Mouse (Mus musculus): Measurements from ENCODE around the gene Myo16. TPM values are rescaled to one million over a fixed set of nuclear protein-coding genes. Genes with fewer than 3 reads are reported as not detected.

Gene Myo16
- total RNA-seq, 2 experiments from 2014 or later, result 30.5 to 38.7 TPM

GRCm38 (mm10) chr8:10575244-10575643 lies 421.5 kb downstream of the Myo16 start:
- no peak for DNase-seq (ENCODE audit: extremely low spot score in 1 of 2, low spot score in 2 of 2)
- Histone ChIP-seq H3K4me3 (no peak overlapping the region), H3K27ac (no peak overlapping the region)
- intact Hi-C loops (cut with DNase I), result no loop called here
- no peak for TF ChIP-seq CTCF (IDR thresholded peaks at IDR 0.05)

GRCm38 (mm10) chr8:10586956-10587744 lies 433.4 kb downstream of the Myo16 start:
- intact Hi-C loops (cut with DNase I), result no loop called here
- TF ChIP-seq CTCF (IDR thresholded peaks at IDR 0.05), result no peak

GRCm38 (mm10) chr8:10589422-10589933 lies 435.8 kb downstream of the Myo16 start:
- no peak for DNase-seq (ENCODE audit: extremely low spot score in 1 of 2, low spot score in 2 of 2)
- Histone ChIP-seq H3K4me3 (no peak overlapping the region), H3K27ac (no peak overlapping the region)
- intact Hi-C loops (cut with DNase I), result no loop called here
- TF ChIP-seq CTCF (IDR thresholded peaks at IDR 0.05), result no peak

More at GRCm38 (mm10) chr8:10586956-10587744, 433.4 kb downstream of the Myo16 start:
- DNase-seq (ENCODE audit: extremely low spot score in 1 of 2, low spot score in 2 of 2), result no peak
- H3K27ac ChIP-seq, result no peak overlapping the region
- no peak overlapping the region for H3K4me3 ChIP-seq

- no peak for TF ChIP-seq CTCF (IDR thresholded peaks at IDR 0.05)
- H3K4me3 ChIP-seq, result no peak overlapping the region
- H3K27ac ChIP-seq, result no peak overlapping the region
- intact Hi-C loops (cut with DNase I), result no loop called here
- DNase-seq (ENCODE audit: extremely low spot score in 1 of 2, low spot score in 2 of 2), result no peak
These were observed 439.2 kb downstream of the Myo16 start for GRCm38 (mm10) chr8:10592917-10593316.

- intact Hi-C loops (cut with DNase I), result no loop called here
- Histone ChIP-seq H3K27ac (no peak overlapping the region), H3K4me3 (no peak overlapping the region)
- no peak for TF ChIP-seq CTCF (IDR thresholded peaks at IDR 0.05)
- DNase-seq (ENCODE audit: extremely low spot score in 1 of 2, low spot score in 2 of 2), result no peak
These were observed 442.6 kb downstream of the Myo16 start for GRCm38 (mm10) chr8:10596353-10596752.

- TF ChIP-seq CTCF (IDR thresholded peaks at IDR 0.05), result no peak
- no peak overlapping the region for H3K4me3 ChIP-seq
- DNase-seq (ENCODE audit: extremely low spot score in 1 of 2, low spot score in 2 of 2), result no peak
- no peak overlapping the region for H3K27ac ChIP-seq
- intact Hi-C loops (cut with DNase I), result no loop called here
These were observed 443.9 kb downstream of the Myo16 start for GRCm38 (mm10) chr8:10597595-10597994.

GRCm38 (mm10) chr8:10598889-10599288 lies 445.2 kb downstream of the Myo16 start:
- intact Hi-C loops (cut with DNase I), result no loop called here
- no peak for TF ChIP-seq CTCF (IDR thresholded peaks at IDR 0.05)
- DNase-seq (ENCODE audit: extremely low spot score in 1 of 2, low spot score in 2 of 2), result no peak
- H3K27ac ChIP-seq, result no peak overlapping the region
- no peak overlapping the region for H3K4me3 ChIP-seq

GRCm38 (mm10) chr8:10606028-10606815 lies 452.5 kb downstream of the Myo16 start:
- Histone ChIP-seq H3K4me3 (no peak overlapping the region), H3K27ac (no peak overlapping the region)
- no peak for DNase-seq (ENCODE audit: extremely low spot score in 1 of 2, low spot score in 2 of 2)
- TF ChIP-seq CTCF (IDR thresholded peaks at IDR 0.05), result no peak
- intact Hi-C loops (cut with DNase I), result no loop called here

- TF ChIP-seq CTCF (IDR thresholded peaks at IDR 0.05), result no peak
These were observed 453.1 kb downstream of the Myo16 start for GRCm38 (mm10) chr8:10606816-10607209.

GRCm38 (mm10) chr8:10611636-10612035 lies 457.9 kb downstream of the Myo16 start:
- H3K4me3 ChIP-seq, result no peak overlapping the region
- H3K27ac ChIP-seq, result no peak overlapping the region
- no peak for DNase-seq (ENCODE audit: extremely low spot score in 1 of 2, low spot score in 2 of 2)
- TF ChIP-seq CTCF (IDR thresholded peaks at IDR 0.05), result no peak
- intact Hi-C loops (cut with DNase I), result no loop called here

More at GRCm38 (mm10) chr8:10606816-10607209, 453.1 kb downstream of the Myo16 start:
- Histone ChIP-seq H3K27ac (no peak overlapping the region), H3K4me3 (no peak overlapping the region)
- intact Hi-C loops (cut with DNase I), result no loop called here
- no peak for DNase-seq (ENCODE audit: extremely low spot score in 1 of 2, low spot score in 2 of 2)

GRCm38 (mm10) chr8:10613371-10613770 lies 459.7 kb downstream of the Myo16 start:
- no peak for DNase-seq (ENCODE audit: extremely low spot score in 1 of 2, low spot score in 2 of 2)
- peak; percentile 11; the same call in 1 of the 2 replicates for TF ChIP-seq CTCF (IDR thresholded peaks at IDR 0.05)
- no peak overlapping the region for H3K4me3 ChIP-seq
- intact Hi-C loops (cut with DNase I), result no loop called here
- no peak overlapping the region for H3K27ac ChIP-seq

GRCm38 (mm10) chr8:10619689-10620088 lies 466.0 kb downstream of the Myo16 start:
- H3K27ac ChIP-seq, result no peak overlapping the region
- DNase-seq (ENCODE audit: extremely low spot score in 1 of 2, low spot score in 2 of 2), result no peak
- intact Hi-C loops (cut with DNase I), result no loop called here
- TF ChIP-seq CTCF (IDR thresholded peaks at IDR 0.05), result no peak
- no peak overlapping the region for H3K4me3 ChIP-seq

Measured in left cerebral cortex, adult 2 months (tissue).